Mouse (Mus musculus) heart, postnatal 0 days (tissue): ENCODE data around the gene Pter. TPM values are rescaled to one million over a fixed set of nuclear protein-coding genes. Genes with fewer than 3 reads are reported as not detected.

Source experiments
- ATAC-seq: fragments of 200-750 bp; cut with Nextera tagmentation; 2 replicates; pipeline ENCODE4 v1.8.0; 2017; ENCODE audit warnings: low read depth, moderate number of reproducible peaks, moderate library complexity; ENCODE audit not compliant: insufficient read depth
- DNase-seq: peaks from one replicate; pipeline ENCODE4 v3.0.0-alpha.2; 2016; ENCODE audit warnings: low spot score
- H3K27ac ChIP-seq: fragments of 300-500 bp; sonication (generic); 2 replicates; pipeline ENCODE4 v1.5.1; 2014; ENCODE audit warnings: low read depth, mild to moderate bottlenecking
- H3K27me3 ChIP-seq: fragments of 300-500 bp; sonication (generic); 2 replicates; pipeline ENCODE4 v1.6.1; 2014; ENCODE audit warnings: low read length, mixed read lengths; ENCODE audit not compliant: control insufficient read depth, insufficient read depth
- H3K36me3 ChIP-seq: fragments of 300-500 bp; sonication (generic); replicated peaks from 2 replicates; pipeline ENCODE4 v1.6.1; 2014; ENCODE audit warnings: low read length, mixed read lengths; ENCODE audit not compliant: control insufficient read depth, insufficient read depth
- H3K4me1 ChIP-seq: fragments of 300-500 bp; sonication (generic); 2 replicates; pipeline ENCODE4 v1.6.1; 2014; ENCODE audit warnings: antibody characterized with exemption; ENCODE audit not compliant: control insufficient read depth, insufficient read depth
- H3K4me2 ChIP-seq: fragments of 300-500 bp; sonication (generic); 2 replicates; pipeline ENCODE4 v1.6.1; 2014; ENCODE audit warnings: low read depth, mild to moderate bottlenecking, low read length, moderate library complexity
- H3K4me3 ChIP-seq: fragments of 300-500 bp; sonication (generic); 2 replicates; pipeline ENCODE4 v1.5.1; 2014; ENCODE audit warnings: low read depth, low read length
- H3K9ac ChIP-seq: fragments of 300-500 bp; sonication (generic); replicated peaks from 2 replicates; pipeline ENCODE4 v1.6.1; 2014; ENCODE audit warnings: low read depth, low read length, mixed read lengths
- H3K9me3 ChIP-seq: fragments of 300-500 bp; sonication (generic); replicated peaks from 2 replicates; pipeline ENCODE4 v1.6.1; 2016; ENCODE audit warnings: low read length; ENCODE audit not compliant: control insufficient read depth
- CTCF ChIP-seq: IDR thresholded peaks from 2 replicates; pipeline ENCODE4 v1.5.1; 2016; ENCODE audit warnings: antibody characterized with exemption, control low read depth, low read depth
- EP300 ChIP-seq: IDR thresholded peaks from 2 replicates; pipeline ENCODE4 v1.6.1; 2016; ENCODE audit warnings: antibody characterized with exemption, low read depth
- WGBS: fragments of 180-500 bp; shearing (Covaris S2); extraction: QIAGEN DNeasy Blood & Tissue Kit; methylation state at CpG from one replicate; pipeline ENCODE4 v1.1.7; 2014; 5-methylcytosine and 5-hydroxymethylcytosine counted together
- polyA plus RNA-seq: library from polyadenylated mRNA; unstranded; fragments of >200 nt; fragmentation: Nextera tagmentation; extraction: Ambion mirVana; gene quantifications from 2 replicates; pipeline ENCODE4 v1.2.1, GENCODE M21; 2015
- total RNA-seq: library from RNA; depleted of rRNA; stranded (reverse); fragments of >200 nt; gene quantifications from 2 replicates; pipeline ENCODE4 v1.2.3, GENCODE M21; 2014; ENCODE audit warnings: low replicate concordance

Pter gene
- total and polyA plus RNA-seq, 2 experiments from 2014 or later = 11.7 to 14.6 TPM

DNA sequence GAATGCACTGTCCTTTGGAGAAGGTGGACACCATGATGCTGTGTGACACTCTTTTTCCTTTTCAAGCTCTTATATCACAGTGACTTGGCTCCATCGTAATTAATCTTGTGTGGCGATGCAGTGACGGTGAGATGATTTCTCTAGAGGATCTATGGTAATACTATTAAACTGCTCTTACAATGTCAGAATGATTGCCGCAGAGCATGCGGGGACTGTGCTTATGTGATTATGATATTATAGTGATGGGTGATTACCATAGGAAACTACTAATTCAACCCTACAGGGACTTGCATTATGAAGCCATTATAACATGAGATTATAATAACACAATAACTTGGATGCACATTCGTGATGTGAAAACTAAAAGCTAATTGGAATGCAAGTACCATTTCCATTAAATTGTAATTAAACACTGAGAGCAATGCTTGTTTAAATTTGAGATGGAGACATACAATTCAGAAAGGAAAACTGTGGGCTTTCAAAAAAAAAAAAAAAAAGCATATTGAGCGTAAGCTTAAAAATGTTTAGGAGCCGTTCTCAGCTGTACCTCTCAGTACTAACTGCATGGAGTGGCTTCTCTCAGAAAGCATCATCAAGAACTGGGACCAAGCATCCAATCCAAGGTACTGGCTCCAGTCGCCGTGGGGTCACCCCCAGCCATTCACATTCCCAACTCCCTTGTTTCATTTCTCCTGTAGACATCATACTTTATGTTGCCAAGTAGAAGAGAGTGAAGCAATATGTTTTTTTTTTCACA lies 13.8 kb downstream of the Pter start:
- ATAC-seq (no peak), DNase-seq (no peak)
- no peaks in the 10 kb centered on the region for H3K36me3 ChIP-seq
- no peak overlapping the region for H3K9ac ChIP-seq
- H3K4me3 ChIP-seq = no peak overlapping the region
- no peak for TF ChIP-seq EP300
- no peak for TF ChIP-seq CTCF
- no peaks in the 10 kb centered on the region for H3K4me1 ChIP-seq
- no peaks in the 10 kb centered on the region for H3K9me3 ChIP-seq
- no peak overlapping the region for H3K27ac ChIP-seq
- no peak overlapping the region for H3K4me2 ChIP-seq
- 92% methylated on average over 10 of the region's 10 CpGs for WGBS
- H3K27me3 ChIP-seq = no peaks in the 10 kb centered on the region

DNA sequence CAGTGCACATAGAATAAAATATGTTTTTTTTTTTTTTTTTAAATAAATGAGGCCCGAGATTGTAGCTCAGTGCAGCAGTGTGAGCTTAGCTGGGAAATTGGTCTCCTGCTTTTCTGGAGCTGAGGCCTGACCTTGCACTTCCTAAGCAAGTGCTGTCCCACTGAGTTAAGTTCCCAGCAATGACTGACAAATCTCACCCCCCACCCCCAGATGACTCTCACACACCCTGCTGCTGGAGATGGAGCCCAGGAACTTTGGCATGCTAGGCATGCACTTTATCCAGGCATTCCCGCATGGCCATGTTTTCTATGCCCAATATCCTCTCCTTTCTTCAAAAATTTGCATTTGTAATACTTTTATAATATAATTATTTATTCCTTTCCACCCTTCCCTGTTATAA lies 14.8 kb downstream of the Pter start:
- Histone ChIP-seq H3K27ac (no peak overlapping the region), H3K9ac (no peak overlapping the region), H3K27me3 (no peaks in the 10 kb centered on the region), H3K4me2 (no peak overlapping the region), H3K9me3 (no peaks in the 10 kb centered on the region), H3K4me1 (no peaks in the 10 kb centered on the region), H3K4me3 (no peak overlapping the region), H3K36me3 (no peaks in the 10 kb centered on the region)
- DNase-seq (no peak), ATAC-seq (no peak)
- WGBS = 44% methylated on average over 2 of the region's 2 CpGs
- no peak for TF ChIP-seq CTCF
- TF ChIP-seq EP300 = no peak

DNA sequence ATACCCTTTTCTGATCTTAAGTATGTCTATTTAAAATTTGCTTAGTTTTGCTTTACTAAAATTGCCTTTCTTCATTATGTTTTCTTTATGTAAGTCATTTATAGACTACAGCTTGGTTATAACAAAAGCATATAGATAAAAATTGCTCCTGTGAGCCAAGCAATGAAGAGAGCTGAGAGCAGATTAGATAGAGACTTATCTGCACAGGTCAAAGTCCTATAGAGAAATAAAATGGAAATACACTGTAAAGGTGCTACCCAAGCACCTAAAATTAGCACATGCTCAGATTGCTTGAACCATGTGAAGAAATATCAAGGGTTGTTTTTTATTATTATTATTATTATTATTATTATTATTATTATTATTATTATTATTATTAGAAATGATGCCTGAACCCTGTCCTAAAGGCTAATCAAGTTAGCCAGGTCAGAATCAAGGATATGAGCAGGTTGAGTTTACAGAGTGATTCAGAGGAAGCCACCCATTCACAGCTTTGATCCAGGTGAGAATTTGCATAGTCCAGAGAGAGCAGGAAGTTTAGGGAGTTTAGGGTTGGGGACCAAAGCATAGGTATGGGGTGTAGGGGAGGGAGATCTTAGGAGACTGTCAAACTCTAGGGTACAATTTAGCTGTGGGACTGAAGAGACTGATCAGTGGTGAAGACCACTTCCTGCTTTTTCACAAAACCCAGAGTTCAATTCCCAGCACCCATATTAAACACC lies 33.0 kb downstream of the Pter start:
- no peaks in the 10 kb centered on the region for H3K4me1 ChIP-seq
- no peaks in the 10 kb centered on the region for H3K9me3 ChIP-seq
- TF ChIP-seq CTCF (no peak), EP300 (no peak)
- no peak overlapping the region for H3K4me2 ChIP-seq
- ATAC-seq = no peak
- no peaks in the 10 kb centered on the region for H3K27me3 ChIP-seq
- H3K4me3 ChIP-seq = no peak overlapping the region
- no peaks in the 10 kb centered on the region for H3K36me3 ChIP-seq
- DNase-seq = no peak
- no peak overlapping the region for H3K9ac ChIP-seq
- H3K27ac ChIP-seq = no peak overlapping the region

DNA sequence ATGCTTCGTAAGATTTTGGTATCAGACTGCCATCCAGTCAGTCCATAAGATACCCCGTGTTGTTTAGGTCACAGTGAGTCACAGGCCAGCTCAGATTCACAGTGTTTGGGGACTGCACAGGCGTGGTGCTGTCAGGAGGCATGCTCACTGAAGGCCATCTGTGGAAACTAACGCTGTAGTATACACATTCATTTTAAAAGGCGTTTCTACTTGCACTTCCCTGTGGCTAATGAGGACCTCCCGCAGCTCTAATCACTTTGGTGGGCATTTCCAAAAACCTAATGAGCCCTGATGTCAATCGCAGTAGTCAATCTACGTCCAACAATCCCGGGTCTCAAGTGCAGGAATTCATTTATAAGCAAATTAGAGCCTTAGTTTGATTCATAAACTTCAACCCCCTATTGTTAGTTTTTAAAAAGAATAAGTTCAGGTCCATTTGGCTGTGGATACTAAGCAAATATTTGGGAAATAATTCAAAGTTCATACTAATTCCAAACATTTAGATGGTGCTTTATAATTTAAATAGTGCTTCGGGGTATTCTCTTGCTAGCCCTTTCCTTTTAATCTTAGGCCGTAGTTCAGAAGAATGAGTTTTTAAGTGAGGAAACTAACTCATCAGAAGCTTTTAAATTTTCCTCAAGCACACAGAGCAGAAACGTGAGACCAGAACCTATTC lies 46.3 kb downstream of the Pter start:
- Histone ChIP-seq H3K4me1 (no peaks in the 10 kb centered on the region), H3K27me3 (no peaks in the 10 kb centered on the region), H3K4me2 (no peak overlapping the region), H3K27ac (no peak overlapping the region), H3K9me3 (no peaks in the 10 kb centered on the region), H3K9ac (no peak overlapping the region), H3K4me3 (no peak overlapping the region), H3K36me3 (no peaks in the 10 kb centered on the region)
- 83% methylated on average over 12 of the region's 12 CpGs for WGBS
- no peak for TF ChIP-seq CTCF
- TF ChIP-seq EP300 = no peak
- DNase-seq (no peak), ATAC-seq (no peak)

DNA sequence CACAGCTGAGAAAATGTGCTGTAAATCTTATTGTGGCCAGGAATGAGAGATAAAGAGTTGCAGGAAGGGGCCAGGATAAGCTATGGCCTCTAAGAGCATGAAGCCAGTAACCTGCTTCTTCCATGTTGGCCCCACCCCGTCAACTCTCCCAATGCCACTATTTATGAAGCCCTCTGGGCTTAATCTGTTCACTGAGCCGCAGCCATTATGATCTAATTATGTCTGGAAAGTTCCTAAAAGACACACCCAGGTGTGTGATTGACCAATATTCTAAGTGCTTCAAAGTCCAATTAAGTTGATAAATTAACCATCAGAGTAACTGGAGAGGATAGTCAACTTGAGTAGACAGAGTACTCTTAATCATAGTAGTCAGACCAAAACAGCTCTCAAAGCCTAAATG lies 49.9 kb downstream of the Pter start:
- H3K9ac ChIP-seq = no peak overlapping the region
- ATAC-seq (no peak), DNase-seq (no peak)
- H3K27me3 ChIP-seq = no peaks in the 10 kb centered on the region
- no peaks in the 10 kb centered on the region for H3K4me1 ChIP-seq
- no peak for TF ChIP-seq EP300
- TF ChIP-seq CTCF = no peak
- no peak overlapping the region for H3K4me3 ChIP-seq
- H3K36me3 ChIP-seq = no peaks in the 10 kb centered on the region; the same call in 1 of the 2 replicates
- no peak overlapping the region for H3K4me2 ChIP-seq
- no peaks in the 10 kb centered on the region for H3K9me3 ChIP-seq
- WGBS = 98% methylated on average over 2 of the region's 2 CpGs
- H3K27ac ChIP-seq = no peak overlapping the region
